Mouse (Mus musculus): ENCODE results near the gene Tcl1. TPM values are rescaled to one million over a fixed set of nuclear protein-coding genes. Genes with fewer than 3 reads are reported as not detected.
"Not testable (repeated sequence)": the region's sequence is repeated elsewhere in the genome, so short reads cannot be mapped to it uniquely, and the experiment has no call there.

The Tcl1 gene
- not detected in 2 replicates for polyA plus RNA-seq (2012; rRNA removed)

DNA sequence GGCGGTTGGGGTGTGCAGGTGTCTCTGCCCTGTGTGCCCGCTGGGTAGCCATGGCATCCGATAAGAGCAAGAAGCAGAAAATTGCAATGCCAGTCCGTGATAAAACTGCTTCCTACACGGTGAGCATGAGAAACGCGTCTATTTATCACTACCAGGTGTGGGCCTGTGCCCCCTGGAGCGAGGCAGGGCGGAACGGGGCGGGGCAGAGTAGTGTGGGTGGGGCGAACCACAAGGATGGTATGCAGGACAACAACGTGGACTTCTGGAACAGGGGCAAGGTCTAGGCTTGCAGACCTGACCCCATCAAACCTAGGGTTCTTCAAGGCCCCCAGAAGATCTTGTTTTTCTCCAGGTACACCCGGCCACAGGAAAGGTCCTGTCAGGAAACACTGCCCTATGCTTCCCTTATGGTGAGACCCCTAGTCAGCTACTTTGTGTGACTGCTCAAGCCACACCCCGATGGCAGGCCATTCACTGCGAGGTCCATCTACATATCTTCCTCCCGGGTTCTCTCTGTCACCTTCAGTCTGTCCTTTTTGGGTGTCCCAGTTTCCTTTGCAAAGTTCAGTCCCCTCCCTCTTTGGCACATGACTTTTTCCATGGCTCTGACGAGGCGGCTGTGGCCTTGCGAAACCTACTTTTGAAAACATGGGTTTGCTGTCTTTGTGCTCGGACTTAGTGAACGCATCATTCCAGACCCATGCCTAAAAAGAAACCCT lies at the start of gene Tcl1:
TSS of gene Tcl1 (minus strand) at position 193 of the 719 bp plus-strand sequence.
- no peak for DNase-seq (ENCODE audit: low spot score)

DNA sequence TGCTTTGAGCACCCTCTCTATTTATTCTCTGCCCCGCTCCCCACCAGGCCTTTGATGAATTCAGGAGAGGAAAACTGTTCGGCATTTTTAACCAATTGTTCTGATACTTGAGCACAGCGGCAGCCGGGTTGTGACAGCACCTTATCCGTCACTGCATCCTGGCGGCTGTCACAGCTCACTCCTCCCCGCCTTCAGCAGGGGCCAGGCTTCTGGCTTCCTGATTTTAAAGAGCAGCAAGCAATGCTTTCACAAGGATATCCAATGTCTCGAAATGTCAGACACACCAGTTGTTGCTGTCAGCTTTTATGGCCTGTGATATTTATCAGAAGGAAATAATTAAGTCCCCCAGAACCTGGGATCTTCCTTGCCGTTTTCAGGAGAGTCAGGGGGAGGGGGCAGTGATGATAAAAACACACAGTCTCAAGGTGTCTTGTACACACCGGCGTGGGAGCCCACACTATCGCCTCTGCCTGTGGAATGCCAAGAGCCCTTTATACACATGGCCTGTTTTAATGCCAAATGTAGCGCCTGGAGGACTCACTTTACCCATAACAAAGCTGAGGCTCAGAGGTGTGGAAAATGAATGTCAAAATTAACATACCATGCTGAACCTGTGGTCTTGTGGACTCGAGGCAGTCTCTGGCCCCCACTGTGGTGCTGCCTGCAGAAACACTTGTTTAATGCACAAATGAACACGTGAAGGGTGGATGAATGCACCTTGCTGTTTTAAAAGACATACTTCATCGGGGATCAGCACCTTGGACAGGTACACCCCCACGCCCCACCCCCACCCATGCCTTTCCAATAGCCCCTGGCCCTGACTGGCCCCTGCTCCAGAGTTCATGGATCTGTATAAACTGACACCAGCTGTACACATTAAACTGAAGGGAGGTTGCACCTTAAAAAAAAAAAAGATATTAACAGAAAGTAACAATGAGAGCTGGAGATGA lies 48.7 kb upstream of the Tcl1 start:
- no peak for DNase-seq (ENCODE audit: low spot score)

DNA sequence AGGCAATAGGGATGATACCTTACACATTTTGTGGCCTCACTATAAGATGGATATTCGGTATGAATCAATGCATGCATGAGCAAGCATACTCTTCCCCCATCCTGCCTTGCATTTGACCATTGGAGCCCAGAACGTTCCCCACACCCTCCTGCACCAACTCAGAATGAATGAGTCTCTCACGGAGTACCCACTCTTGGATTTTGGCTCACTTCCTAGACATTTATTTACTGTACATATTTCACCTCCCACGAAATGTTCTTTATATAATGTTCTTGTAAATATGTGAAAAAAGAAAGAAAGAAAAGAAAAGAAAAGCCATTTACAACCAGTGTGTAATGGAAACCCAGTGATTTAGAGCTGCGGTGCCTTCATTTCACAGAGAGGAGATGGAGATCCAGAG lies 44.5 kb upstream of the Tcl1 start:
- no peak for DNase-seq (ENCODE audit: low spot score)

DNA sequence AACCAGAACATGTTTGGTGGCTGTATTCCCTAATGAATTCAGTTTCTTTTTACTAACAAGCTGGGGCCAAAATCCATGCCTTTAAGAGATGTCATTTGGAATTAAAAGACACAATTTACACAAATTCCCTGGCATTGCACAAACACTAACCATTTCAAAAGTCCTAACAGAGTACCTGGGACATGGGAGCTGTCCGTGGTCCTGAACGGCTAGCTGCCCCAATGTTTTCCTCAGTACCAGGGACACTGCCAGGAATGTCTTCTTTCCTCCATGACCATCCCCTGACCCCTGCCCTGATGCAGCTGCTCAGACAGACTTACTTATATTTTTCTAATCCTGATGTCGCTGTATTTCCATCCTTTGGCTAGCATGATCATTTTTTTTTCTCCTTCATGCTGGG lies 43.5 kb upstream of the Tcl1 start:
- no peak for DNase-seq (ENCODE audit: low spot score)

DNA sequence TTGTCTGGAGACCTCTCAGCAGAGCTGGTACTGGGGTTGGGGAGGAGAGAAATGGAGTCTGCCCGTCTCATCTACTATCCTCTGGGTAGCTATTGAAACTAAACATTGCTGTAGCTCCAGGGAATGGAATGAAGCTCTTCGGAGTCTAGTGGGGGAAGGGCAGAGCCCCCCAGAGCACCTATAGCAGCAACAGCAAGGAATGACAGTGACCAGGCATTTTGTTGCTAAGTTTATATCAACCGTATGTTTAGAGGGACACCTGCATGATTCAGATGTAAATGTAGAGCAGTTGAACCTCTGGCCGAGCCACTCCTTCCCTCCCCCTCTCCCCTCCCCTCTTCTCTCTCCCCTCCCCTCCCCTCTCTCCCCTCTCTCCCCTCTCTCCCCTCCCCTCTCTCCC lies 36.6 kb upstream of the Tcl1 start:
- no peak for DNase-seq (ENCODE audit: low spot score)

DNA sequence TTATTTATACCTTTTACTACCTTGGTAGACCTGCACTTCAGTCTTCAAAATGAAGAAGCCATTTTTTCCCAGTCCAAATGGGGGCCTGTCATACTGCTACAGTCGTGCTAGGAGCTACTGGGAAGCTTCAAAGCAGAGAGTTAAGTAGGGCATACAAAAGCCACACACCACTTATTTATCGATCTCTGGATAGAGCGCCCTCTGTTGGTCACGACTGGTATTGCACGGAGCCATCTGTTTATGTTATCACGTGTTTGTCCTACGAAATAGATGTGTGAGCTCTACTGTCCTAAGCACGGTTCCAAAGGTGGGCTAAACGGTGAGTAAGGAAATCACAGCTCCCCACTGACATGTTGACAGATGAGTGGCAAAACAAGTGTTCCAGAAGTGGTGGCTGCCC lies 36.2 kb upstream of the Tcl1 start:
- no peak for DNase-seq (ENCODE audit: low spot score)

DNA sequence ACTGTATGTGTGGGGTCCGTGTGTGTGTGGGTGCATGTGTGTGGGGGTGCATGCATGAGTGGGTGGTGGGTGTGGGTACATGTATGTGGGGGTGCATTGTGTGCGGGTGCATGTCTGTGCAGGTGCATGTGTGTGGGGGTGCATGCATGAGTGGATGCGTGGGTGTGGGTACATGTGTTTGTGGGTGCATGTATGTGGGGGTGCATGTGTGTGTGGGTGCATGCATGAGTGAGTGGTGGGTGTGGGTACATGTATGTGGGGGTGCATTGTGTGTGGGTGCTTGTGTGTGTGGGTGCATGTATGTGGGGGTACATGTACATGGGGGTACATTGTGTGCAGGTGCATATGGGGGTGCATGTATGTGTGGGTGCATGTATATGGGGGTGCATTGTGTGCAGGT lies 31.2 kb upstream of the Tcl1 start:
- no peak for DNase-seq (ENCODE audit: low spot score)

DNA sequence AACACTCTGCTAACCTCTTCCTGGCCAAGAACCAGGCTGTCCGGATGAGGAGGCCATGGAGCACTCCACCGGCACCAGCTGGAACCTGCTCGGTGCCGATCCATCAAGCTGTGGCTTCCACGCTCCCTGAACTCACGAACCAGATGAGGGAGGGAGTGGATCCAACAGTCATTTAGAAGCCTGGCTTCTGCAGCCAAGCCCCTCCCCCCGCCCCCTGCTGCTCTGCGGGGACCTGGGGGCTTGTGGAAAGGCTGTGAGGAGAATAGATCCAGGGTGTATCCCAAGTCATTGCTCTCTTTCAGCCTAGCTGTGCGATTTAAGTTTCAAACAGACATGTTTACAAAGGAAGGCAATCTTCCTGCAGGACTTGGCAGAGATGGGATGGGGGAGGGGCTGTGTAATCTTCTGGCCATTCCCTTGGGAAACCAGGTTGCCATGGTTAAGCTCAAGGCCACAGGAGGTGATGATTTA lies 26.2 kb upstream of the Tcl1 start:
- no peak for DNase-seq (ENCODE audit: low spot score)

DNA sequence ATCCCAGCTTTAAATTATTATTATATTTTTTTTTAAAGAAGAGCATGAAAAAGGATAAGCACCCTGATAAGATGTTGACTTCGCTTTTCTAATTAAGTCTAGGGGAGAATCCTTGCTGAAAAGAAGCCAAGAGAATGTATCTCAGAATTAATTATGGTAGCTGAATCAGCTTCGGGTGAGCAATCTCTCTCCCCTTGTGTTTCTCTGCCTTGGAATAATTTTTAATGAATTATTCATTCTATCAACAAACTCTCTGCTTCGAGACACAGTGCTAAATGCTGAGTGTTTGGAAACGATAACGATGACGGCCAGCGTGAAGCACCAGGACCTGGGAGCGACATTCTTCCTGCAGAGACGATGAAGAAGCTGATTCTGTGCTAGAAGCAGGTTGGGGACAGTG lies 16.5 kb upstream of the Tcl1 start:
- no peak for DNase-seq (ENCODE audit: low spot score)

DNA sequence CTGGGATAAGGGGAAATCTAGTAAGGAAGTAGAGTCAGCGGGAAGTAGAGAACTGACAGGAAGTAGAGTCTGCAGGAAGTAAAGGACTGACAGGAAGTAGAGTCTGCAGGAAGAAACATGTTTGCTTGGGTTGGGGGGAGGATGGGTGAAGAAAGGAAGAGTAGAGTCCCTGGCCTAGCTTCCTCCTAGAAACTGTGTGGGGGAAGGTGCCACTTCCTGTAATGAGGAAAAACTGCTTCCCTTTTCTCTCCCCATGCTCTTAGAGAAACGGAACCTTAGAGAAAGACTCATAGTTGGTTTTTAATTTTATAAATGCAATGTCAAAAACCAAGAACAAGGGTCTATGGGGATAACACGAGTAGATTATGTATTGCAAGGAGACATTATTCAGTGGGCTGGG lies 12.5 kb upstream of the Tcl1 start:
- DNase-seq (ENCODE audit: low spot score), result no peak

DNA sequence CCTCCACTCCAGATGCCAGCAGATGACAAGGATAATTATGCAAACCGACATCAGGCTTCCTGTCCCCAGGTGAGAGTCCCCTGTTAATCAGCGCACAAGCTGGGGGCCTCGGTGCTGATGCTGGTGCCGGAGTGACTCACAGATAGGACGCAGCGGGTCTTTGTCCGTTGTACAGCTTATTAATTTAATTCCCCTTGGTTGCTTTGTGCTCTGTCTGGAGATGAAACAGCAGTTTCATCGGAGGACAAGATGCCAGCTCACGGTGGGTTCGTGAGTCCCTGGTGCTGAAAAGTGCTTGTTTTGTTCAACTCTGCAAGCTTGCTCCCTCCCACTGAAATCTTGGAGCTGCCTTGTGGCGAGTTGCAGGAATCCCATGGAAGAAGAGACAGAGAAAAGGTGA lies 11.8 kb upstream of the Tcl1 start:
- DNase-seq (ENCODE audit: low spot score), result no peak

DNA sequence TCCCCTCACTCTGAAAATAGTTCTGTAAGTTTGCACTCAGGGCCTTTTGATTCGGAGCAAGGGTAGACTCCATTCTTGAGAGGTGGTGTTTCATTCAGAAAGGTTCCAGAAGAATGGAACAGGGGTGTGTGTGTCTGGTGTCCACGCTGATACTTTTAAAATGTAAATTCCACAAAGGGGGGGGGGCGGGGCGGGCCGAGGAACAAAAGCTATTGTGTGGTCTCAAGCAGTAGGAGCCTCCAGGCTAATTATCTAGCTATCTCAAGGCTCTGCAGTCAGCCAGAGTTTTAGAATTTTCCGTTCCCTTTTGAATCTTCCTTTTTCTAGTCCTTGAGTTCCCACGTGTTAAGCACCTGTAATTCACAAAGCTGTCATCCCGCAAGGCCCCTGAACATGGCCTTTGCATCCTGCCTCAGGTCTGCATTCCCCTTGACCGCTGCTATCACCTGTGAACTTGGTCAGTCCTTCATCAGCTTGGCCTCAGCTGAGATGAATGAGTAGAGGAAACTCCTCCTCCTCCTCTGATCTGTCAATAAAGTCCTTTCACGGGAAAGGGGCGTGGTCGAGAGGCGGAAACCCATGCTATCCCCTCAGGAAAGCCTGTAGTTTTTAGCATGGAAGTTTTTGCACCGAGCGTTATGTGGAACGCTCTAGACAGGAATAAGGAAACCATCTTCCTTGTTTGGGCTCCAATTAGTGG lies 2.2 kb upstream of the Tcl1 start:
- DNase-seq (ENCODE audit: low spot score), result no peak

DNA sequence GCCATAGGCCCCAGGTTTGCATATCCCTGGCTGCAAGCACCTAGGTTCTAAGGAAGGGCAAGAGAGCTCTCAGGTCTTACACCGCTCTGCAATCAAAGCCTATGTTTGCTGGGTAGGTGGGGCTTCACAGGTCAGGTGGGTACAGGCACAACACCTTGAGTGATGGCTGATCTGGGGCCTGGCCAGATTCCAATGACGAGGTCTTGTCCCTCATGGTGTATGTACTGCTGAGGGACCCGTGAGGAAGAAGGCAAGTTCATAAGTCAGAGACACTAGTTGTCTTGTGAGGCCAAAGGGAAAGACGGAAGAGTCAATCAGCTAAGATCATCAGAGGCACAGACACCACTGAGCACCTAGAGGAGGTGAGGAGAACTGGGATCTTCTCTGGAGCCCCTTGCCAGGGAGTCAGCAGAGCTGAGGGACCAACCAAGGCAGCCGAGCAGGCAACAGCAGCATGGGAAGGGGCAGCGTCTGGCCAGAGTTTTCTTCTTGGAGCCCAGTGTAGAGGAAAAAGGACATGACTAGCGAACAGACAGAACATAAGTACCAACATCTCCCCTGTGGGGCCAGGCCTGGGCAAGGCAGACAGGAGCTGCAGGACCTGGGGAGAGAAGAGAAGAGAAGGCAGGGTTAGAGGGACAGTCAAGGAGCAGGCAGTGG lies 5.4 kb downstream of the Tcl1 start:
- DNase-seq (ENCODE audit: low spot score), result no peak

DNA sequence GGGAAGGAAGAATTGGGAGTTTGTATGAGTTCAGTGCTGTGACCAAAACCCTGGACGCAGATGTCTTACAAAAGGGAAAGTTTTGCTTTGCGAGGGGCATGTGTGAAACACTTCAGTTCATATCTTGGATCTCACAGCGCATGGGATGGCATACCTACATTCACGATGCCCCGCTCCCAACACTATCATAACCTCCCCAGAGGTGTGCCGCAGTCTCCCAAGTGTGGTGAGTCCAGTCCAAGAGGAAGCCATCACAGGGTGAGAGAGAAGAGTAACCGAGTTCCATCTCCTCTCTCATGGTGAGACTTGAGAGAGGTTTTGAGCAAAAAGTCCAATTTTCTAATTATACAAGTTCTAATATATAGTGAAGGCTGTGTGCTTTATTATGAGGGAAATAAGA lies 13.4 kb downstream of the Tcl1 start:
- DNase-seq (ENCODE audit: low spot score), result no peak

DNA sequence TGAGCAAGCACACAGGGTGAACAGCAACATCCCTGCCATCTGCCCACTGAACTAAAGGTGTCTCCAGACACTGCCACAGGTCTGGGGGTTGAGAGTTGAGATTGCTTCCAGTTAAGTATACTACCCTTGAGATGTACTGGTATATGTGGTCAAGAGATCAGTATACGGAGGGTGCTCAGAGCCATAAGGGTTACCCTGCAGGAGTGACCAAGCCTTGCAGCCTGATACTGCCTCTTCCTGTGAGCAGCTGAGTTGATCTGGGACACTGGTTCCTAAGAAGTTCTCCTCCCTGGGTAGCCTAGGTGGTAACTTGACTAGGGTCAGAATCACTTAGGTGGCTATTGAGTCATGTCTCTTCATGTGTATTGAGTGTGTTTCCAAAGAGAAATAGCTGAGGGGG lies 14.2 kb downstream of the Tcl1 start:
- DNase-seq (ENCODE audit: low spot score), result no peak

DNA sequence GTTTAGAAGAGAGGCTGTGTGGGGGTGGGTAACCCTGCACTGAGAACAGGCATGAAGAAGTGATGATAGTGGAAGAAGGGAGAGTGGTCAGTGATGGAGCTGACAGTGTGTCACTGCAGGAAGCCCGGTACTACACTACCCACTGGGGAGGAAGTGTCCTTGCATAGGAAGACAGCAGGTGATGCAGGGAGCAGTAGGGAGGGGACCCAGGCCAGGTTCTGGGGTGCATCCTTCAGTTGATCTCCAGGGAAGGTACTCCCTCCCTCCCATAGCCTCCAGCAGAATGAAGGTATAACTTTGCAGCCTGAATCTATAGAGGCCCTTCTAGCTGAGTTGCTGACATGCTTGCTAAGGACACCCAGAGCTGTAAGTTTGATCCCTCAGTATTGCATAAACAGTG lies 15.5 kb downstream of the Tcl1 start:
- DNase-seq (ENCODE audit: low spot score), result no peak

DNA sequence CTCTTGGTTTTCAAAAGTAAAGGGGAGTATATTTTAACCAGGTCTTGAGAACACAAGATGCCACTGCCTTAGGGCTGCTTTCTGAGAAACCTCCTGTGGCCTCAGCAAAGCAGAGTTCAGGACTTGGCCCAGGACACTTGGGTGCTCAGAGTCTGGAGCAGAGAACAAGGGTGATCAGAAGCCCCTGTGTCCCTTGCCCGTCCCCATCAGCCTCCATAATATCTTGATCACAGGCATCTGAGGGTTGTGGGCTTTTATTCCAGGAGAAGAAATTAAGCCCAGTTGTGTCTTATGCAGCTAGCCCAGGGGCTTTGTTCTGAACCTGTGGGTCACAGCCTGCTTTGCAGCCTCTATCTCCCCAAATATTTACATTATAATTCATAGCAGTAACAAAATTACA lies 20.9 kb downstream of the Tcl1 start, which contains the start of gene Tcl1b4:
TSS of gene Tcl1b4 (plus strand) at position 301 of the 400 bp plus-strand sequence.
- not testable (repeated sequence) for DNase-seq (ENCODE audit: low spot score)

DNA sequence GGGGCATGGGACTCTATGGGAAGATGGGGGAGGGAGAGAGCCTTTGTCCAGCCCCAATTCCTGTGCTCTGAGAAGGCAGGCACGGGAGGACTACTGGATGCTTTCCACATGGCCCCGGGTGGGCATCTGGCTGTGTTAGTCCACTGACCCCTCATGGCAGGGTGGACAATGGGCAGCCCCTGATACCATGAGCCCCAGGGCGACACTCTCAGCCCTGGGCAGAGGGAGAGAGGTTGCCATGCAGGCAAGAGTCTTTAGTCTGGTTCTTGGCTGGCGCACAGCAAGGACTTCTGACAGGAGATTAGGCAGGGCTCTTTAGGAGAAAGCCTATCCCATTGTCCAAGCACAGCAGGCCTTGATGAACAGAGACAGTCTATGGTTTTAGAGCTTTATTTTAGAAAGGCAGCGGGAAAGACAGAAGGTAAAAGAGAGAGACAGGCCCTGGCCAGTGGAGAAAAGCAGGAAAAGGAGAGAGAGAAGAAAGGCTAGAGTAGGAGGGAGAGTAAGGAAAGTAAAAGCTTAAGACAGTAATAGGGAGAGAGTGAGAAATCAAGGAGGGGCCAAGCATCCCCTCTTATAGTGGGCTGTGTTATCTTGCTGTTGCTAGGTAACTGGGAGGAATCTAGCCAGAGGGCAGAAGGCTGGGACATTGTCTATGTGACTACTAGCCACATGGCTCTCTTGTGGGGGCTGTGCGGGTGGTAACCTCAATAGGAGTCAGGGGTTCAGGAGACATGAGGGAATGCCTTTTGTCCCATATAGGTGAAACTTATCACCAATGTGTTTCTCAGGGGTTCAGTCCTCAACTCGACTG lies 22.7 kb downstream of the Tcl1 start:
- DNase-seq (ENCODE audit: low spot score), result not testable (repeated sequence)

DNA sequence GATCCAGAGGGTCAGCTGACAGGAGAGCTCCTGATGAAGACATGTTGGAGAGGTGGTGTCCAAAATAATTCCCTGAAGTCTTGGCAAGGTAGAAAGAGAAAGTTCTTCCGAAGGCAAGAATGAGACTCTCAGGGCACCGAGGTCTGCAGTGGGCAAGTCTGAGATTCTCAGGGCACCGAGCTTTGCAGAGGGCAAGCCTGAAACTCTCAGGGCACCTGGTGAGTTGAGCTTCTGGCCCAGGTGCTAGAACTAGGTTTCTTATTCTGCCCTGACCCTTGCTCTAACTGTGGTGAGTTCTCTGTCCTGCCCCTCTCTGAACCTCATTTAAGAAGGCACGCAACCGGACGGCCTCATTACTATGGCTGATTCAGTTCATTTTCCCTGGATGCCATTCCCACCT lies 31.9 kb downstream of the Tcl1 start, which contains the start of gene Tcl1b3:
TSS of gene Tcl1b3 (plus strand) at position 301 of the 400 bp plus-strand sequence.
- not testable (repeated sequence) for DNase-seq (ENCODE audit: low spot score)

DNA sequence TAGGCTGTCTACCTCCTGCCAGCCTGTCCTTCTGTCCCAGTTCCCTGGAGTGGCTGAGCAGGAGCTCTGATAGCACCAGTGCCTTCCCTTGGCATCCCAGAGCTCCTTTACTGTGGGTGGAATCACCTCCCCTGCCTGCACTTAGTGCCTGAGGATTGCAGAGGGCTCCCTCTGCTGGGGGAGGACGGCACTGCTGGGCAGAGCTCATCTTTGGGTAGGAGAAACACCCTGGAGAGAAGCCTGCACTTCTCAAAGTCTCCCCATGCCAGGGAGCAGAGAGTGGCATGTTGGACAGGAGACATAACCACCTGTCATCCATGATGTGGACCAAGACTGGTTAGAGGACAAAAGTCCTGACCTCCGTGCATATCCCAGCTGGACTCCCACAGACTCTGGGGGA lies 33.6 kb downstream of the Tcl1 start:
- DNase-seq (ENCODE audit: low spot score), result not testable (repeated sequence)
